Mouse (Mus musculus): ENCODE measurements at regions not wholly inside any gene's neighbourhood (a gene's known extent, or its start where the extent isn't known, plus 50 kb on each side); places are given as distances from the start of the nearest gene placed in this dataset.
"Not testable (repeated sequence)": the region's sequence is repeated elsewhere in the genome, so short reads cannot be mapped to it uniquely, and the experiment has no call there.

- DNase-seq (ENCODE audit: low spot score in 2 of 2): no peak
These were observed 60.5 kb downstream of the Ptgs2 start for GRCm38 (mm10) chr1:150160314-150160713.

GRCm38 (mm10) chr1:150164890-150165596 lies 65.2 kb downstream of the Ptgs2 start:
- peak; percentile 1 to 19 for DNase-seq (ENCODE audit: low spot score in 2 of 2)

DNA sequence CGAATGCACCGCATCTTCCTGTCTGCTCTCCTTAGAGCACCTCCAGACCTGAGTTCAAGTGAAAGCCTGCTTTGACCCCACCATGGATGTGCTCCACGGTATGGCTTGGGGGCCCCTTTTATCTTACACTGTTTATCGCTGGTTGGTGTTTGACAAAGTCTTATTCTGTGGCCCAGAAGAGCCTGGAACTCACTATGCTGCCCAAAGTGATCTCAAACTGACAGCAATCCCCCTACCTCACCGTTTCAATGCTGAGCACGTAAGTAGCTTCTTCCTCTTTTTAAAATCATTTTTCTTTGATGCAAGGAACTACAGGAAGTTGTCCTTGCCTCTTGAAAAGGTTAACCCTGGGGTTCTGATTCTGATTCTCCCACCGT lies 65.8 kb downstream of the Ptgs2 start:
- no peak for DNase-seq (ENCODE audit: low spot score in 2 of 2)

DNA sequence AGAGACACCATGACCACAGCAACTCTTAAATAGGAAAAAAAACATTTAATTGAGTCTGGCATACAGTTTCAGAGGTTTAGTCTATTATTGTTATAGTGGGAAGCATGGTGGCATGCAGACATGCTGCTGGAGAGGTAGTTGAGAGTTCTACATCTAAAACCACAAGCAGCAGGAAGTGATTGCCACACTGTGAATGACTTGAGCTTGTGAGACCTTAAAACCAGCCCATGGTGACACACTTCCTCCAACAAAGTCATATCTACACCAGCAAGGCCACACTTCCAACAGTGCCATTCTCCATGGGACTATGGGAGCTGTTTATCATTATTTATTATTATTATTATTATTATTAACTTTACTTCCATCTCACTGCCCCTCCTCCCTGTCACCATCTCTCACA lies 67.3 kb downstream of the Ptgs2 start:
- no peak for DNase-seq (ENCODE audit: low spot score in 2 of 2)

GRCm38 (mm10) chr1:150174204-150174603 lies 74.4 kb downstream of the Ptgs2 start:
- DNase-seq (ENCODE audit: low spot score in 2 of 2): no peak

DNA sequence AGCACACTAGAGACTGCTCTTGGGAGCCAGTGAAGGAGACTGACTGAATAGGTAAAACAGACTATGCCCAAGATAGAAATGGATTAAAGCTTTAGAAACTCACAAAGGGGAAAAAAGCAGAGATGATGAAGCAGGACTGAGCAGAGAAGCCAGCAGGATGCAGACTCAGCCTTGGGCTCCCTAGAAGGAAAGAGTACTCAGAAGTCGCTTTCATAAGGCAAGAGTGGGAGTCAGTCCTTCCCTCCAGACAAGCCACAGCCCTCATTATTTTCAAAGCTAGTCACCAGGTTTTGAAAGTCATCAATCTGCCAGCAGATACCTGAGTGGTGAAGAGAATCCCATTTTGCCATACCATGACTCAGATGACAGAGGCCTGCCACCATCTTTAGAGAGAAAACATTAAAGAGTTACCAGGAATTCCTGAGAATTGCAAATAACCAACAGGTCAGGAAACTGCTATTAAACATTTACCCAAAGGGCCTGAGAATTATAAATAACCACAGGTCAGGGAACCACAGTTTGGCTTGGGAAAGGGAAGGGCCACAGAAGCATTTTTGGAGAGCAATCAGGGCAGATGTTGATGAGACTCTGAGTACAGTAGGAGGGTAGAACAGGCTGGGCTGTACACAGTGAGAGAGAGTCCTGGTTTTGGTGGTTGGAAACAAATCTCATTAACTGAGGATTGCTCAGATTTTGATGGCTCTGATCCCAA lies 77.4 kb downstream of the Ptgs2 start:
- no peak for DNase-seq (ENCODE audit: low spot score in 2 of 2)

GRCm38 (mm10) chr1:150202022-150202421 lies 102.2 kb downstream of the Ptgs2 start:
- DNase-seq (ENCODE audit: low spot score in 2 of 2): no peak

DNA sequence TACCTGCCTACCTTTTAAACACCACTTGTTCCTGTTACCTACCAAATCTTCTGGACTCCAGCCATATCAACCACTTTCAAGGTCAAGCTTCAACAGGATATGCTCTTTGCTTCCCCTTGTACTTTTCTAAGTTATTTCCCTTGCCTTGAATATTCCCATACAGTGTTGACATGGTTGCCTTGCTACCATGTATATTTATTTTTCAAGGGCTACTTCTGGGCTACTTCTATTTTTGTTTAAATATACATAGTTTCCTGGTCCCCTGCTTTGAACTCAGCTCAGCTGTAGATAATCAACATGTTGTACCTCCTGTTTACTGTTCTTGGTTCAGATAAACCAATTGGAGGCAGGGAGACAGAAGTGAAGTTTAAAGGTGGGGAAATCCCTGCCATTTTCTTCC lies 106.8 kb upstream of the Pdc start:
- no peak for DNase-seq (ENCODE audit: low spot score in 2 of 2)

DNA sequence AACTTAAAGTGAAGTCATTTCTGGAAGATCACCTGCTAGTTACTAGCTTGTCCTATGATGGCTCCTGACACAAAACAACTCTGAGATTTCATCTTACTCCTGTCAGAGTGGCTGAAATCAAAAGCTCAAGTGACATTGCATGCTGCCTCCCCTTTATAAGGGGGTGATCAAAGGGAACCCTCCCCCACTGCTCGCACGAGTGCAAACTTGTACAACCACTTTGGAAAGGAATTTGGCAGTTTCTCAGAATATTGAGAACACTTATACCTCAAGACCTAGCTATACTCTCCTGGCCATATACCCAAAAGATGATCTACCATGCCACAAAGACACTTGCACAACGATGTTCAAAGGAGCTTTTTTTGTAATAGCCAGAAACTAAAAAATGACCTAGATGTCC lies 102.5 kb upstream of the Pdc start:
- no peak for DNase-seq (ENCODE audit: low spot score in 2 of 2)

DNA sequence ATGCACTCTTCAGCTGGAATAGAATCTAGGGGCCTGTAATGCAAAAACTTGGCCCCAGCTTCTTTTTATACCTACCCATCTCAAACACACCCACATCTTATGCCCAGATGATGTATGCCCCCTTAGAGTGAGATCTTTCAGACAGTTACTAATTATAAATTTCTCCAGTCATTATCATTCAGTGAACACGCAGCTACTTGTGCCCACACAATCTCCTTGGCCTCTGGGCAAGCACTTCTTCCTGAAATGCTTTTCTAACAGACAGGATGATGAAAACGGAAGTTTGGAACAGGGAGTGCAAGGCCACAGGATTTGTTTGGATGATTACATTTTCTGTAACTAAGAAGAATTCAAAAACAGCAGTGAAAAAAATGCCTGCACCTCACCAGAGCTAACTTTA lies 100.4 kb upstream of the Pdc start:
- no peak for DNase-seq (ENCODE audit: low spot score in 2 of 2)

GRCm38 (mm10) chr1:150225529-150225928 lies 93.7 kb upstream of the Pdc start:
- DNase-seq (ENCODE audit: low spot score in 2 of 2): no peak

GRCm38 (mm10) chr1:150239504-150239903 lies 79.7 kb upstream of the Pdc start:
- DNase-seq (ENCODE audit: low spot score in 2 of 2): not testable (repeated sequence)

DNA sequence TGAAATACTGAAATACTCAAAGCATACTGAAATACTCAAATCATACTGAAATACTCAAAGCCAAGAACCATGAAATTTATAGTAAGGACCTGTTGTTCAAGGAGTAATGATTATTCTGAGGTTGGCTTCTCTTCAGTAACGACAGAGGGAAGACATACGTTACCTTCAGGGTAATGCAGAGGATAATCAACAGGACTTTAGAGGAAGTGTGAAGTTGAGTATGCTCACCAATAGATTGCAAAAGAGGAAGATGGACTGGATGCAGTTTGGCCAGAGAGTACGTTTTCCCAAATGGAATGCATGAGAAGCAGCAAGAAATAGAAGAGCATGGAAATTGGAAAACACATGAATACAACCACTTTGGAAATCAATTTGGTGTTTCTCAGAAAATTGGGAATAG lies 79.1 kb upstream of the Pdc start:
- no peak for DNase-seq (ENCODE audit: low spot score in 2 of 2)

DNA sequence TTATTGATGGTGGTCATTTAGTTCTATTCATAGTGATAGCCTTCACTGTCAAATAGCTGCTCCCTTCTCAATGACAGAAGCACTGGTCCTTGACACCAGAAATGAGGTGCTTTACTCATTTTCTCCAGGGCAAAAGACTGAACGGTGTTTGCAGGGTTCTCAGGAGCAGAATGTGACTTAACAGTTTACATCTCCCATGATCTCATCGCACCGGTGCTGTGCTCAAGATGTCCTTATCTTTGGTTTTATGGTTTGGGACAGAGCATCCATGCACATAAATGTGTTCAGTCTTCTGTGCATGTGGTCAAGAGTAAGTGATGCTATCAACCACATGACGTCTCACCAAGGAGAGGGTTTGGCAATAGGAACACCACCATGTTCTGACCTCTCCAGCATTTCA lies 78.1 kb upstream of the Pdc start:
- DNase-seq (ENCODE audit: low spot score in 2 of 2): no peak

DNA sequence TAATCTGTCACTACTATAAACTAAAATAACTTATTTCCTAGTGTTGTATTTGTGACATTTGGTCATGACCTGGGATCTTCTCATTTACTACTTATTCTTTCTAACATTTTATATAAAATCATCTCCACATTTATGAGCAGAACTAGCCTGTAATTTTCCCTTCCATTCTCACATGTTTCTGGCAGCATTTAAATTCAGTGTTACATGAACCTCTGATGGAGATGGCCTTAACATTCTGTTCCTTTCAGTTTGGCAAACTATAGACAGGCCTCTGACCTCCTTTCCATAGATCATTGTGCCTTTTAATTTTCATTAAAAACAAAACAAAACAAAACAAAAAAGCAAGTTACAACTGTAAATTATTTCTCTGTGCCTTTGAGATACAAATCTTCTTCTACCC lies 77.1 kb upstream of the Pdc start:
- no peak for DNase-seq (ENCODE audit: low spot score in 2 of 2)

DNA sequence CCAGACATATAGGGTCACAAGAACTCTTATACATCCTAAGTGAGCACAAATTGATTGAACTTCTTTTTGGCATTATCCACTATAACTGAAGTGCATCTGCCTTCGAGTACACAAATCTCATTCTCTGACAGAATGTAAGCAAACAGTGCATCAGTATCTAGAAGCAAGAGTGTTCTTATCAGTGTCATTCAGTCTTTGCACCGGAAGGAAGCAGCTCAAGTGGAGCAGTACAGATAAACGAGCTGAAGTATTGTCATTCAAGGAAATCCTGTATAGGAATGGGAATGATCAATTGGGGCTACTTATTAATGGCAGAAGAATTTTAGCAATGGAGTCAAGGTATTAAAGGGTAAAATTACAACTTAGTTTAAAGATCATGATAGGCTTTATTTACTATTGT lies 74.3 kb upstream of the Pdc start:
- DNase-seq (ENCODE audit: low spot score in 2 of 2): no peak

DNA sequence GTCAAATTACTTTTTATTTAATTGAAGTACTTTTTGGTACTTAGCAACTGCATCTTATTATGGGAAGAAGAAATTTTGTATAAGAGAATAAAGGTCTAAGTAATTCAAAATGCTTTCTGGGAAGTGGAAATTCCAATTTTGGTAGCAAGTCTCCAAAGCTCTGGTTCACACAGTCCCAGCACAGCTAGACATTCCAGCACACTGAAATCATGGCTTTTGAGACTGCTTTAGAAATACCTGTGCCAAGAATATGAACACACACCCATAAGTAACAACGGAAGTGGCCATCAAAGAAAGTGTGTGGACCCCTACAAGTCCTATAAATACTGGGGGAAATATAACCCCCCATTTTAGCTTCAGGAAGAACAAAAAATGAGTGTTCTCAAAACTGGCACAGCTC lies 67.8 kb upstream of the Pdc start:
- DNase-seq (ENCODE audit: low spot score in 2 of 2): no peak

GRCm38 (mm10) chr1:150251876-150252275 lies 67.3 kb upstream of the Pdc start:
- DNase-seq (ENCODE audit: low spot score in 2 of 2): no peak

DNA sequence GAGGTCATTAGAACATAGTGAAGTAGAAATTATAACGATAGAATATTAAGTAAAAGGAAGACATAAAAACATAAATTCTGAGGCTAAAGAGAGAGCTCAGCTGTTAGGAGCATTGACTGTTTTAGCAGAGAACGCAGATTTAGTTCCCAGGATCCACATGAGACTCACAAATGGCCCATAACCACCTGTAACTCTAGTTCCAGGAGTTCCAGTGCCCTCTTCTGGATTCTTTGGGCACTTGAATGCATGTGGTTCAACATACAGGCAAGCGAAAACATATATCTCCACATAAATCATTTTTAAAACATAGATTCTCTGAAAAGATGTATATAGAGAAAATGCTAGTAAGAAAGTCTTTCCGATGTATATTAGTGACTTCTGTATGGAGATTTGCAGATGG lies 61.6 kb upstream of the Pdc start:
- DNase-seq (ENCODE audit: low spot score in 2 of 2): no peak

GRCm38 (mm10) chr1:150260355-150260754 lies 58.9 kb upstream of the Pdc start:
- no peak for DNase-seq (ENCODE audit: low spot score in 2 of 2)

DNA sequence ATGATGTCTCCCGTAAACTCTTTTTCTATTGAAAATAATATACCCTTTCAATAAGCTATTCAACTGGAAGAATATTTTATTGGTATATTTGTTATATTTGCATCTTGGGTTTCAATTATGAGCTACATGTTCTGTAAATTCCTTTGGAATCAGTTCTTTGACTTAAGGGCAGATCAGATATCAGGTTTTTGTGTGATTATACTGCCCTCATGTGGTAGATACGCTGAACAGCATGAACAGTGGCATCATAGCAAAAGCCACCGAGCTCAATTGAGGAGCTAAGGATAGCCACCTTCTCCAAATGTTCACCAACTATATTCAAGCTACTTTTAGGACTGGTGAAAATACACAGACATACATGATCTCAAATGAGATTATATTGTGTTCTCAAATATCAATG lies 52.7 kb upstream of the Pdc start:
- DNase-seq (ENCODE audit: low spot score in 2 of 2): no peak

DNA sequence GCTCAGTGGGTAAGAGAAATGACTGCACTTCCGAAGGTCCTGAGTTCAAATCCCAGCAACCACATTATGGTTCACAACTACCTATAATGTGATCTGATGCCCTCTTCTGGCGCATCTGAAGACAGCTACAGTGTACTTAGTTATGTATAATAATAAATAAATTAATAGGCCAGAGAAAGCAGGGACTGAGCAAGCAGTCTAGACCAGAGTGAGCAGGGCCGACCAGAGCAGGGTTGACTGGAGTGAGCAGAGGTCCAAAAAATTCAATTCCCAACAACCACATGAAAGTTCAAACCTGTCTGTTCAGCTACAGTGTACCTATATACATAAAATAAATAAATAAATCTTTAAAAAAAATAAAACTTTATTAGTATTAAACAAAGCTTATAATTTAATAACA lies 52.2 kb upstream of the Pdc start:
- DNase-seq (ENCODE audit: low spot score in 2 of 2): no peak
